ENCODE assay signal across 11 mouse cellular contexts in the genomic region with DNA sequence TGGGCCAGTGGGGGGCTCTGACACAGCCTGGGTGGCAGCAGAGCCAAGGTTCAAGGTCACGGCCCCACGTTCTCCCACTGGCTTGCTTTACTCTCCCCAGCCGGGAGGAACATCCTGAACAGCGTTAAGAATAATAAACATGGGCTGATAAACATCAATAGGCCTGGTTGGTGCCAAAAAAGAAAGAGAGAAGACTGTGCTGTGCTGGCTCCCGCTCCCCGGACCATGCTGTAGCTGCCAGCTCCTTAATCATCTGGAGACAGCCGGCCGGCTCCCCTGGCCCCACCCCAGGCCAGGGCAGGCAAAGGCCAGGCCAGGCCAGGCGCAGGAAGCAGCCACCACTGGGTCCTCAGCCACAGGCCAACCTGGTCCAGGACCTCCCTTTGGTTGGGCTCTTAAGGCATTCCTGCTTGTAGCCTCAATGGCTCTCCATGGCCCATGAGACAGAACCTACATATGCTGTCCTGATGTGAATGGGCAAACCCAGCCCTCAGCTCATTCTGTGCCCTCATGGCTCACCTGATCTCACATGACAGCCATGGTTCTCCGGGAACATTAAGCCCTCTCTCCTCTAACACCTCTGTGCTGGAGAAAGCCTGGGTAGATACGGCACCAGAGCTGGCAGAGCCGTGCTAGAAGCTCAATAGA.
DNase-seq lines count a peak whose midpoint lies in the region; ATAC-seq lines count a peak whose summit lies in the region.
"Had no signal": no experiment of that assay in that cellular context is flagged by ENCODE, and none has a peak within 500 bp of the region (broad histone marks: within the 10 kb centered on the region; RNA-seq: fewer than 3 reads in every experiment).

No protein-coding gene starts in this region.

- no peak overlapping the region for H3K4me2 ChIP-seq in heart, embryonic 11.5 days
- H3K4me2 ChIP-seq in liver, embryonic 12.5 days: no peak overlapping the region
- H3K4me2 ChIP-seq: hindbrain, embryonic 13.5 days had no signal

- no peak overlapping the region for H3K4me3 ChIP-seq in heart, embryonic 11.5 days (ENCODE audit: low read depth, low read length)
- no peak overlapping the region for H3K4me3 ChIP-seq in limb, embryonic 10.5 days
- no peak overlapping the region for H3K4me3 ChIP-seq in liver, embryonic 12.5 days
- H3K4me3 ChIP-seq: hindbrain, embryonic 13.5 days had no signal

- peaks cover 3% of the 10 kb centered on the region; the same call in 1 of the 2 replicates for H3K27me3 ChIP-seq in heart, embryonic 11.5 days (ENCODE audit: control insufficient read depth, insufficient read depth, low read length)
- peaks cover 10% of the 10 kb centered on the region; the same call in 1 of the 2 replicates for H3K27me3 ChIP-seq in limb, embryonic 10.5 days (ENCODE audit: low read depth, poor library complexity, severe bottlenecking)
- H3K27me3 ChIP-seq in liver, embryonic 12.5 days (replicated peaks): 0 out of 2 replicates have a peak, but pooled peaks cover 5% of the 10 kb centered on the region
- H3K27me3 ChIP-seq: hindbrain, embryonic 13.5 days had no signal

- no peaks in the 10 kb centered on the region for H3K36me3 ChIP-seq in heart, embryonic 11.5 days (ENCODE audit: control insufficient read depth, insufficient read depth, low read length)
- H3K36me3 ChIP-seq in limb, embryonic 10.5 days: no peaks in the 10 kb centered on the region
- H3K36me3 ChIP-seq in liver, embryonic 12.5 days: no peaks in the 10 kb centered on the region
- H3K36me3 ChIP-seq: hindbrain, embryonic 13.5 days had no signal

- H3K9me3 ChIP-seq in heart, embryonic 11.5 days (replicated peaks; ENCODE audit: control insufficient read depth, low read length): no peaks in the 10 kb centered on the region
- H3K9me3 ChIP-seq in limb, embryonic 10.5 days (replicated peaks): no peaks in the 10 kb centered on the region
- no peaks in the 10 kb centered on the region for H3K9me3 ChIP-seq in liver, embryonic 12.5 days (replicated peaks)
- H3K9me3 ChIP-seq: hindbrain, embryonic 13.5 days had no signal

- 0 out of 2 replicates have a peak, but pooled peaks have one; percentile 39 for ATAC-seq in heart, embryonic 11.5 days (replicated peaks; ENCODE audit: insufficient number of reproducible peaks, low FRiP score, low TSS enrichment)
- ATAC-seq in liver, embryonic 12.5 days: no peak

- no peak overlapping the region for H3K9ac ChIP-seq in heart, embryonic 11.5 days (ENCODE audit: low read depth, low read length)
- H3K9ac ChIP-seq in liver, embryonic 12.5 days: no peak overlapping the region
- H3K9ac ChIP-seq: hindbrain, embryonic 13.5 days; liver, embryonic 14.5 days had no signal

- peak; percentile 81 for DNase-seq in 3134 (ENCODE audit: extremely low read depth, insufficient read length, low spot score)
- peak; percentile 42 for DNase-seq in NIH3T3 (ENCODE audit: low read depth)
- DNase-seq in limb, embryonic 10.5 days (ENCODE audit: low spot score): no peak
- no peak for DNase-seq in layer of hippocampus, adult 18-20 months (ENCODE audit: low spot score in 2 of 2)
- DNase-seq in frontal cortex, adult 2 months (ENCODE audit: extremely low spot score in 1 of 2, low spot score in 1 of 2): no peak
- no peak for DNase-seq in spleen, postnatal 36 days (ENCODE audit: low spot score in 2 of 2)
- DNase-seq: cerebellum, postnatal 25 days had no signal

- peaks cover 6% of the 10 kb centered on the region; the same call in 1 of the 2 replicates for H3K4me1 ChIP-seq in heart, embryonic 11.5 days (ENCODE audit: control insufficient read depth, insufficient read depth, low read length)
- peaks cover 60% of the 10 kb centered on the region for H3K4me1 ChIP-seq in limb, embryonic 10.5 days
- H3K4me1 ChIP-seq in liver, embryonic 12.5 days: no peaks in the 10 kb centered on the region

- no peak overlapping the region for H3K27ac ChIP-seq in heart, embryonic 11.5 days (ENCODE audit: low read depth, low read length)
- H3K27ac ChIP-seq in limb, embryonic 10.5 days: peak overlapping the region; percentile 61
- H3K27ac ChIP-seq in liver, embryonic 12.5 days: no peak overlapping the region
- H3K27ac ChIP-seq: hindbrain, embryonic 13.5 days; liver, embryonic 14.5 days had no signal

- WGBS in heart, embryonic 11.5 days (ENCODE audit: insufficient replicate concordance): 36% methylated on average over 12 of the region's 12 CpGs
- WGBS in limb, embryonic 10.5 days: 35% methylated on average over 12 of the region's 12 CpGs
- 42% methylated on average over 12 of the region's 12 CpGs for WGBS in liver, embryonic 12.5 days (ENCODE audit: insufficient replicate concordance)

Comparison
In these comparisons a context has a peak if more than half of its experiments do, and no peak if none do; other contexts are left out.
1. DNase-seq: peak in 3134 (single experiment) and NIH3T3 (single experiment); none in limb, embryonic 10.5 days (single experiment), layer of hippocampus, adult 18-20 months (0 of 2), frontal cortex, adult 2 months (0 of 2) and spleen, postnatal 36 days (0 of 2).